Mouse (Mus musculus): ENCODE results near the gene Tpx2.

DNA sequence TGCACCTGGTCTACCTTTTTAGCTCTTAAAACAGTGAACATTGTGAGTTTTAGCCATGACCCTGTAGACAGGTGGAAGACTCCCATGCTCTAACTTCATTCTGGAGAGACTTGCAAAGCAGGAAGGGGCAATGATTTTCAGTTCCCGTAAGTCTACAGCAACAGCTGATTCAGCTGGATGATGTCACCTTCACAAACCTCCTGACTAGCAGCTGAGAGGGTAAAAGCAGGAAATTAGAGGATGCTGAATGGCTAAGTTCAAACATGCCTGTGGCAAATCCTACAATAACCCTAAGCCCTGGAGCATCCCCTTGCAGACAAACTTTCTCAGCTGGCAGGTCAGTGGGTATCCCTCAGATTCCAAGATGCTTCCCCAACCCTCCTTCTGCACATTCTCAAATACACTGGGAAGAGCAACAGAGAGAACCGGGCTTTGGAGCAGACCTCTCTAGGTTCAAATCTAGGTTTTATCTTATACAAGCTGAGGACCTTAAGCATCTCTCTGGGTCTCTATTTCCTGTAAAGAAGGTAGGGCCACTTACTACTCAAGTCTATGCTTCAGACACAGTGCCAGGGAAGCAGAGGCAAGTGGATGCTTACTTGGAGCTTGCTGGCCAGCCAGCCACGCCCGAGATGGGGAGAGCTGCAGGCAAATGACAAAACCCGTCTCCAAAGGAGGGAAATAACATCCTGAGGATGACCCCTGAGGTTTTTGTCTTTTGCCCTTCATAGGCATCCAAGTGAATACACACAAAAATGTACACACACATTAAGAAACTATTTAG, 37.4 kb upstream of the Tpx2 start:
- no peak for TF ChIP-seq POLR2A (IDR thresholded peaks at IDR 0.05; ENCODE audit: insufficient read depth, low read depth, low read length)
- TF ChIP-seq CTCF (IDR thresholded peaks at IDR 0.05): no peak

Measured in heart, adult 2 months (tissue).